Mouse (Mus musculus) heart, embryonic 11.5 days (tissue): ENCODE data around the gene Apol11a. TPM values are rescaled to one million over a fixed set of nuclear protein-coding genes. Genes with fewer than 3 reads are reported as not detected.
"Not testable (repeated sequence)": the region's sequence is repeated elsewhere in the genome, so short reads cannot be mapped to it uniquely, and the experiment has no call there.

Source experiments
- ATAC-seq: fragments of 200-750 bp; cut with Nextera tagmentation; replicated peaks from 2 replicates; pipeline ENCODE4 v1.8.0; 2017; ENCODE audit warnings: moderate library complexity; ENCODE audit not compliant: insufficient number of reproducible peaks, low FRiP score, low TSS enrichment
- H3K27ac ChIP-seq: fragments of 300-500 bp; sonication (generic); 2 replicates; pipeline ENCODE4 v1.5.1; 2014; ENCODE audit warnings: mild to moderate bottlenecking, low read depth, low read length
- H3K27me3 ChIP-seq: fragments of 300-500 bp; sonication (generic); 2 replicates; pipeline ENCODE4 v1.6.1; 2014; ENCODE audit warnings: mild to moderate bottlenecking, low read length, mixed read lengths; ENCODE audit not compliant: control insufficient read depth, insufficient read depth
- H3K36me3 ChIP-seq: fragments of 300-500 bp; sonication (generic); 2 replicates; pipeline ENCODE4 v1.6.1; 2014; ENCODE audit warnings: mild to moderate bottlenecking, low read length, moderate library complexity, mixed read lengths; ENCODE audit not compliant: control insufficient read depth, insufficient read depth
- H3K4me1 ChIP-seq: fragments of 300-500 bp; sonication (generic); 2 replicates; pipeline ENCODE4 v1.6.1; 2014; ENCODE audit warnings: low read length; ENCODE audit not compliant: control insufficient read depth, insufficient read depth
- H3K4me2 ChIP-seq: fragments of 300-500 bp; sonication (generic); 2 replicates; pipeline ENCODE4 v1.6.1; 2014; ENCODE audit warnings: mild to moderate bottlenecking, moderate library complexity
- H3K4me3 ChIP-seq: fragments of 300-500 bp; sonication (generic); 2 replicates; pipeline ENCODE4 v1.5.1; 2014; ENCODE audit warnings: low read depth, low read length
- H3K9ac ChIP-seq: fragments of 300-500 bp; sonication (generic); 2 replicates; pipeline ENCODE4 v1.6.1; 2014; ENCODE audit warnings: mild to moderate bottlenecking, low read depth, low read length, moderate library complexity
- H3K9me3 ChIP-seq: fragments of 300-500 bp; sonication (generic); replicated peaks from 2 replicates; pipeline ENCODE4 v1.6.1; 2016; ENCODE audit warnings: low read length; ENCODE audit not compliant: control insufficient read depth
- WGBS: fragments of 180-500 bp; shearing (Covaris S2); extraction: QIAGEN DNeasy Blood & Tissue Kit; methylation state at CpG from one replicate; pipeline ENCODE4 v1.1.7; 2014; ENCODE audit not compliant: insufficient replicate concordance; 5-methylcytosine and 5-hydroxymethylcytosine counted together
- polyA plus RNA-seq: library from polyadenylated mRNA; unstranded; fragments of >200 nt; fragmentation: Nextera tagmentation; extraction: Ambion mirVana; gene quantifications from 2 replicates; pipeline ENCODE4 v1.2.1, GENCODE M21; 2014

Gene Apol11a
- polyA plus RNA-seq, 1 experiment from 2014 or later: not detected

DNA sequence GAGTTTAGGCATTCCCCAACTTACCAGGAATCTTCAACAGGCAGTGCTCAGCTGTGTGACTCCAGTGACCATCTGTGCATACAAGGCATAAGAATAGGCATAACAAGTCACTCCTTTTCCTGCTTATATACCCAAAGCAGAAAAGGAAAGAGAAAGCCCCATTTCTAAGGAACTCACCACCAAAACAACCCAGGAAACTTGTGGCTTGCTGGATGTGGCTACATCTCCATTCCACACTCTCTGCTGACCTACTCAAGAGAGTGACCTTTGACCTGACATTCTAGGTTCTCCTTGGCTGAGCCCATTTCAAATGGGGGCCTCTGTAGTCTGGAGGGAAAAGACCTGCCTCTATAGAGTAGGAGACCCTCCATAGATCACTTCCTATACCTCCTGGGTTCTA lies 25.1 kb downstream of the Apol11a start, which contains the start of gene Apol7c:
Gene Apol7c, minus strand, starts transcription at position 101 of the 400 bp plus-strand sequence.
- H3K9me3 ChIP-seq: no peaks in the 10 kb centered on the region
- no peaks in the 10 kb centered on the region for H3K36me3 ChIP-seq
- no peak within 1 kb of the TSS for H3K27ac ChIP-seq
- no peak for ATAC-seq
- H3K4me1 ChIP-seq: no peaks in the 10 kb centered on the region
- no peaks in the 10 kb centered on the region for H3K27me3 ChIP-seq
- H3K4me2 ChIP-seq: no peak within 1 kb of the TSS
- H3K4me3 ChIP-seq: no peak within 1 kb of the TSS
- no peak within 1 kb of the TSS for H3K9ac ChIP-seq

DNA sequence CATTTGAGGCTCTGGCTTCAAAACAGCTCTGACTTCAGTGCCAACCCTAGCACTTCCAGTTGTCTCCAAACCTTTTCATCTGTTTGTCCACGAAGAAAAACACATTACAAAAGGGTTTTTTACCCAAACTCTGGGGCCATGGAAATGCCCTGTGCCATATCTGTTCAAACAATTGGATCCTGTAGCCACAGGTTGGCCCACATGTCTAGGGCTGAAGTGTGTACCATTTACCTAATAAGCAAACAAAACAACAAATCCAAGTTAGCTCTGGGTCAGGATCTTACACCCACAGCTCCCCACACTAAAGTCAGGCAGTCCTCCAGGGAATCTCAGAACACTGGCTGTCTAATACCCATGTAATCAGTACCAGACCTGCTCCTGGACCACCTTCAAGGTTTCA lies 31.1 kb downstream of the Apol11a start:
- not testable (repeated sequence) for H3K4me2 ChIP-seq, H3K9me3 ChIP-seq, H3K4me3 ChIP-seq, H3K27me3 ChIP-seq, H3K27ac ChIP-seq, ATAC-seq, H3K9ac ChIP-seq, H3K4me1 ChIP-seq, H3K36me3 ChIP-seq
- 38% methylated on average over 1 of the region's 1 CpGs for WGBS

DNA sequence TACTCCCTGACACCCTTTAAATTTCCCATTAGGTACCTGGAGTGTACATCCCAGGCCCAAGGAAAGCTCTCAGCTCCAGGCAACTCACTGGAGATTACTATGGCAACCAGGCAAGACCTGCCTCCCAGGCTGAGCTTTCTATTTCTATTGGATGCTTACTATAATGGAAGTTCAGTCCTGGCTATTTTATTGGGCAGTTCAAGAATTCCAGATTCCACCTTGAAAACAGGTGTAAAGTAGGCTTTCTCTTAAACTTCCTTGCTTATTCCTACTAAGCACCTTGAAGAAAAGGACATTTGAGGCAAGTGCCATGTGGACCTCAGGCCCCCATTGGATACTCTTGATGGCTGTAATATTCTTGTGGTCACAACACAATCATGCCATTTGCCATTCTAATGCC lies 53.7 kb downstream of the Apol11a start, which contains the start of gene 1700025B11Rik:
Gene 1700025B11Rik, minus strand, starts transcription at position 101 of the 400 bp plus-strand sequence.
- ATAC-seq: no peak
- Histone ChIP-seq H3K36me3 (no peaks in the 10 kb centered on the region), H3K4me3 (no peak within 1 kb of the TSS), H3K27me3 (no peaks in the 10 kb centered on the region), H3K4me1 (no peaks in the 10 kb centered on the region), H3K9ac (no peak within 1 kb of the TSS), H3K27ac (no peak within 1 kb of the TSS), H3K9me3 (no peaks in the 10 kb centered on the region), H3K4me2 (no peak within 1 kb of the TSS)

DNA sequence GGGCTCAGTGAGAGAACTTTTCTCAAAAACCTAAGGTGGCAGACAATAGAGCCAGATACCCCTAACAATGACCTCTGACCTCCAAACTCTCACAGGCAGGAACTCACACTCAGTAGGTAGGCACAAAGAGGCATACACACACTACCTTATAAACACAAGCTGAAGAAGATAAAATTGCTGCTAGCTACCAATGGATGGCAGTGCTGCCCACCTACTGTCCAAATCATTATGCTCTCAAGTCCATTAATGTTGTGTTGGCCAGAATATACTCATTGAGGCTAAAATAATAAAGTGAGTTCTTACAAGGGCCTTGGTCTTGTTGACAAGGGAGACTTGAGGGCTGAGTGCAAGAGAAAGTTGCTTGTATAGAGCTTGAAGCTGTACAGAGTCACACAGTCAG lies 55.1 kb downstream of the Apol11a start:
- H3K4me3 ChIP-seq: no peak overlapping the region
- no peak overlapping the region for H3K4me2 ChIP-seq
- no peak overlapping the region for H3K9ac ChIP-seq
- H3K9me3 ChIP-seq: no peaks in the 10 kb centered on the region
- no peak for ATAC-seq
- H3K27me3 ChIP-seq: no peaks in the 10 kb centered on the region
- no peaks in the 10 kb centered on the region for H3K4me1 ChIP-seq
- H3K27ac ChIP-seq: no peak overlapping the region
- H3K36me3 ChIP-seq: no peaks in the 10 kb centered on the region

Other genes with a start within 250 kb of the Apol11a start
- gene Rbfox2, start 201.3 kb upstream of the Apol11a start, polyA plus RNA-seq: 81.1 and 81.5 TPM in 2 replicates
- 0.13 TPM in 1 of 2 replicates, not detected in the other for gene Apol7a, start 109.2 kb upstream of the Apol11a start, polyA plus RNA-seq
- gene Apol9a, start 97.1 kb upstream of the Apol11a start, polyA plus RNA-seq: 0.23 and 0.52 TPM in 2 replicates
- gene Apol7b, start 60.8 kb upstream of the Apol11a start, polyA plus RNA-seq: not detected in 2 replicates
- not detected in 2 replicates for gene Apol10a, start 31.2 kb upstream of the Apol11a start, polyA plus RNA-seq
- not detected in 2 replicates for gene Apol7c, start 25.0 kb downstream of the Apol11a start, polyA plus RNA-seq
- not detected in 2 replicates for gene 1700025B11Rik, start 53.6 kb downstream of the Apol11a start, polyA plus RNA-seq
- gene Apol10b, start 87.9 kb downstream of the Apol11a start, polyA plus RNA-seq: not detected in 2 replicates
- gene Gm36245, start 91.0 kb downstream of the Apol11a start, polyA plus RNA-seq: not detected in 2 replicates
- not detected in 2 replicates for gene Apol11b, start 135.0 kb downstream of the Apol11a start, polyA plus RNA-seq
- 0.13 TPM in 1 of 2 replicates, not detected in the other for gene Apol7e, start 190.6 kb downstream of the Apol11a start, polyA plus RNA-seq
- gene Apol9b, start 220.8 kb downstream of the Apol11a start, polyA plus RNA-seq: 0.11 and 0.52 TPM in 2 replicates
- gene Apol8, start 248.7 kb downstream of the Apol11a start, polyA plus RNA-seq: 0.67 and 0.89 TPM in 2 replicates